Mouse (Mus musculus) embryonic facial prominence, embryonic 10.5 days (tissue): ENCODE results near the gene Cactin. TPM values are rescaled to one million over a fixed set of nuclear protein-coding genes. Genes with fewer than 3 reads are reported as not detected.

ENCODE experiments used
- DNase-seq: peaks from one replicate; pipeline ENCODE4 v3.0.0-alpha.2; 2017; ENCODE audit warnings: low spot score
- H3K27ac ChIP-seq: fragments of 300-500 bp; sonication (generic); replicated peaks from 2 replicates; pipeline ENCODE4 v1.5.1; 2016; ENCODE audit warnings: mild to moderate bottlenecking
- H3K27me3 ChIP-seq: fragments of 300-500 bp; sonication (generic); replicated peaks from 2 replicates; pipeline ENCODE4 v1.6.1; 2016; ENCODE audit warnings: low read depth, mild to moderate bottlenecking; ENCODE audit not compliant: poor library complexity, severe bottlenecking
- H3K36me3 ChIP-seq: fragments of 300-500 bp; sonication (generic); replicated peaks from 2 replicates; pipeline ENCODE4 v1.6.1; 2016; ENCODE audit warnings: mild to moderate bottlenecking, moderate library complexity
- H3K4me1 ChIP-seq: fragments of 300-500 bp; sonication (generic); 2 replicates; pipeline ENCODE4 v1.6.1; 2016
- H3K4me3 ChIP-seq: fragments of 300-500 bp; sonication (generic); 2 replicates; pipeline ENCODE4 v1.5.1; 2016; ENCODE audit warnings: mild to moderate bottlenecking, moderate library complexity
- H3K9me3 ChIP-seq: fragments of 300-500 bp; sonication (generic); 2 replicates; pipeline ENCODE4 v1.6.1; 2016; ENCODE audit warnings: mild to moderate bottlenecking
- WGBS: fragments of 180-500 bp; shearing (Covaris S2); methylation state at CpG from one replicate; pipeline ENCODE4 v1.1.7; 2016; 5-methylcytosine and 5-hydroxymethylcytosine counted together
- microRNA-seq: library from miRNA; unstranded; fragments of <30 nt; microRNA quantifications from one replicate; pipeline ENCODE4, GENCODE M21; 2017
- polyA plus RNA-seq: library from polyadenylated mRNA; unstranded; fragments of >200 nt; fragmentation: Nextera tagmentation; extraction: Ambion mirVana; gene quantifications from 2 replicates; pipeline ENCODE4 v1.2.1, GENCODE M21; 2016

Gene Cactin
- polyA plus RNA-seq, 1 experiment from 2014 or later, result 52.3 TPM

DNA sequence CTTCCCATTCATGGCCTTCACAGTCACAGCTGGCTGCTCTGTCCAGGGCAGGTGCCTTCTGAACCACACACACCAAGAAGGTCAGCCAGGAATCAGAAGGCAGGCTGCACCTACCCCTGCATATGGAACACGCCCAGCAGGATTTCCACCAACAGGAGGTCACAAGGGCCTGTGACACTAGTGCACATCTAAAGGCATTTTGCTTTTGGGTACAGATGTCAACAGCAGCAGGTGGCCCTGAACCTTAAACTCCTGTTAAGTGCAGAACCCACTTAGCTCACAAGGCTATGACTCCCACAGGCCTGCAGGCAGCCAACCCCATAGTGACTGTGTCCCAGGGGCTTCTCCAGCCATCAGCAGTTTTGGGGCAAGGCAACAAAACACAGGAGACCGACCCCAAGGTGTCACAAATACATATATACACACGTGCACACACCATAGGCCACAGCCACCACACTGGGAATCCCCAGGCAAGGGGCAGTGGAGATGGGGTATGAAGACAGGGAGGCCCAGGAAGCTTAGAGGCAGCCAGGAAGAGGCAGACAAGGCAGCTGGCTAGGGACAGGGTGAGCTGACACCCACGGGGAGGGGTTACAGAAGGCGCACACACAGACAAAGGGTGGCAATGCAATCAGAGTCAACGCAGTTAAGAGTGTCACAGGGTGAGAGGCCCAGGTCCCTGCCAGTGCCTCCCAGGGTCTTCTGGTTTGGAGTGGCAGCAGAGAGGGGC is 45.7 kb downstream of the Cactin start:
- Histone ChIP-seq H3K9me3 (no peaks in the 10 kb centered on the region), H3K27me3 (peaks cover 43% of the 10 kb centered on the region), H3K4me3 (no peak overlapping the region), H3K4me1 (peaks cover 56% of the 10 kb centered on the region), H3K36me3 (peaks cover 76% of the 10 kb centered on the region), H3K27ac (no peak overlapping the region)
- 82% methylated on average over 6 of the region's 6 CpGs for WGBS
- DNase-seq, result no peak

GRCm38 (mm10) chr10:81367207-81367495 is 46.2 kb downstream of the Cactin start:
- DNase-seq, result no peak
- H3K27me3 ChIP-seq, result peaks cover 38% of the 10 kb centered on the region
- H3K4me3 ChIP-seq, result no peak overlapping the region
- no peak overlapping the region for H3K27ac ChIP-seq
- 89% methylated on average over 6 of the region's 6 CpGs for WGBS
- peaks cover 51% of the 10 kb centered on the region for H3K4me1 ChIP-seq
- peaks cover 77% of the 10 kb centered on the region for H3K36me3 ChIP-seq
- no peaks in the 10 kb centered on the region for H3K9me3 ChIP-seq

- H3K4me1 ChIP-seq, result peaks cover 30% of the 10 kb centered on the region
- WGBS, result 94% methylated on average over 10 of the region's 10 CpGs
- H3K36me3 ChIP-seq, result peaks cover 67% of the 10 kb centered on the region
- DNase-seq, result no peak
- H3K9me3 ChIP-seq, result no peaks in the 10 kb centered on the region
- H3K27ac ChIP-seq, result no peak overlapping the region
- H3K27me3 ChIP-seq, result no peaks in the 10 kb centered on the region
- no peak overlapping the region for H3K4me3 ChIP-seq
These were observed 54.4 kb downstream of the Cactin start for GRCm38 (mm10) chr10:81375322-81375721.

Small RNA genes lying within 50 kb of the gene (microRNA-seq; reads per million reads assigned to microRNA genes)
- gene Mir3057, result 11.9 reads per million, percentile 22 among the genes with 10 or more reads in this experiment

Other genes with a start within 250 kb of the Cactin start
- 0.60 TPM in 1 of 2 replicates, not detected in the other for gene Creb3l3, start 222.2 kb upstream of the Cactin start, polyA plus RNA-seq
- 222 and 225 TPM in 2 replicates for gene Map2k2, start 215.2 kb upstream of the Cactin start, polyA plus RNA-seq
- gene Zbtb7a, start 185.9 kb upstream of the Cactin start, polyA plus RNA-seq, result 10.4 and 11.7 TPM in 2 replicates
- gene Pias4, start 153.2 kb upstream of the Cactin start, polyA plus RNA-seq, result 62.2 and 66.3 TPM in 2 replicates
- gene Eef2, start 144.5 kb upstream of the Cactin start, polyA plus RNA-seq, result 564 and 572 TPM in 2 replicates
- 51.5 and 53.2 TPM in 2 replicates for gene Dapk3, start 138.1 kb upstream of the Cactin start, polyA plus RNA-seq
- not detected in 2 replicates for gene 4930442H23Rik, start 137.3 kb upstream of the Cactin start, polyA plus RNA-seq
- gene Nmrk2, start 119.1 kb upstream of the Cactin start, polyA plus RNA-seq, result not detected in 2 replicates
- gene Atcay, start 90.3 kb upstream of the Cactin start, polyA plus RNA-seq, result 2.5 and 3.6 TPM in 2 replicates
- gene Zfr2, start 87.9 kb upstream of the Cactin start, polyA plus RNA-seq, result 3.5 and 4.6 TPM in 2 replicates
- 3.6 and 3.7 TPM in 2 replicates for gene Matk, start 68.2 kb upstream of the Cactin start, polyA plus RNA-seq
- 223 and 237 TPM in 2 replicates for gene Mrpl54, start 54.2 kb upstream of the Cactin start, polyA plus RNA-seq
- gene Apba3, start 54.1 kb upstream of the Cactin start, polyA plus RNA-seq, result 57.2 and 57.5 TPM in 2 replicates
- gene Tjp3, start 29.5 kb upstream of the Cactin start, polyA plus RNA-seq, result 8.9 and 9.0 TPM in 2 replicates
- 72.2 and 72.4 TPM in 2 replicates for gene Pip5k1c, start 28.1 kb upstream of the Cactin start, polyA plus RNA-seq
- 3.1 and 3.6 TPM in 2 replicates for gene Tbxa2r, start 7.6 kb downstream of the Cactin start, polyA plus RNA-seq
- not detected in 2 replicates for gene Gipc3, start 22.2 kb downstream of the Cactin start, polyA plus RNA-seq
- 114 and 122 TPM in 2 replicates for gene Hmg20b, start 29.4 kb downstream of the Cactin start, polyA plus RNA-seq
- gene Mfsd12, start 36.4 kb downstream of the Cactin start, polyA plus RNA-seq, result 7.8 and 8.3 TPM in 2 replicates
- gene 4930404N11Rik, start 44.7 kb downstream of the Cactin start, polyA plus RNA-seq, result 0.47 and 0.76 TPM in 2 replicates
- 134 and 142 TPM in 2 replicates for gene Fzr1, start 57.4 kb downstream of the Cactin start, polyA plus RNA-seq
- 105 and 109 TPM in 2 replicates for gene Dohh, start 63.3 kb downstream of the Cactin start, polyA plus RNA-seq
- gene Gm48551, start 63.4 kb downstream of the Cactin start, polyA plus RNA-seq, result 2.7 TPM in 2 replicates
- 1.8 and 3.1 TPM in 2 replicates for gene Gm48552, start 67.9 kb downstream of the Cactin start, polyA plus RNA-seq
- gene Smim24, start 71.9 kb downstream of the Cactin start, polyA plus RNA-seq, result 2.0 and 2.8 TPM in 2 replicates
- 12.5 and 20.2 TPM in 2 replicates for gene Nfic, start 134.5 kb downstream of the Cactin start, polyA plus RNA-seq
- 1.2 and 2.3 TPM in 2 replicates for gene Celf5, start 161.6 kb downstream of the Cactin start, polyA plus RNA-seq
- gene Ncln, start 175.3 kb downstream of the Cactin start, polyA plus RNA-seq, result 85.2 and 94.3 TPM in 2 replicates
- gene S1pr4, start 179.0 kb downstream of the Cactin start, polyA plus RNA-seq, result 0.28 and 0.51 TPM in 2 replicates
- gene Gna15, start 203.1 kb downstream of the Cactin start, polyA plus RNA-seq, result 1.2 and 1.3 TPM in 2 replicates
- 79.0 and 80.4 TPM in 2 replicates for gene Gna11, start 224.1 kb downstream of the Cactin start, polyA plus RNA-seq
- gene Aes, start 238.4 kb downstream of the Cactin start, polyA plus RNA-seq, result 266 and 347 TPM in 2 replicates